Mouse (Mus musculus): ENCODE data around the gene Ppp1cb. TPM values are rescaled to one million over a fixed set of nuclear protein-coding genes. Genes with fewer than 3 reads are reported as not detected.
"Not testable (repeated sequence)": the region's sequence is repeated elsewhere in the genome, so short reads cannot be mapped to it uniquely, and the experiment has no call there.

The Ppp1cb gene
- polyA plus RNA-seq, 1 experiment from 2014 or later = 240 TPM

DNA sequence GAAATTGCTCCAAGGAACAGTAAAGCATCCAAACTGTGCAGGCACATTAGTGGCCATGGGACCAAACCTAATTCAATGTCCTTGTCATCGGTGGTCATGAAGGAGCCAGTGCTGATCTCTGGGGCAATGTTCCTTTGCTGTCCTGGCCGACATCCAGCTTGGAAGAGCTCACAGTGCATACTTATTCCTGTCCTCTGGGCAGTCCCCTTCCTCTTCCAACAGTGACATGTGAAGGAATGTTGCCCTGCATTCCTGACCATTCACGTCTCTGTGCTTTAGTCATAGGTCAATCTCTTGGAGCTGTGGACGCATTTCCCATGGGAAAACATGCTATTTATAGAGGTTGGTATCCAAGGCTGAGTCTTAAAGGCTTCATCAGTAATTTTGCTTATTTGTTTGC, 41.8 kb upstream of the Ppp1cb start:
- Histone ChIP-seq H3K9me3 (ENCODE audit: control insufficient read depth, low read length) (no peaks in the 10 kb centered on the region), H3K36me3 (ENCODE audit: control insufficient read depth, insufficient read depth, low read length) (no peaks in the 10 kb centered on the region), H3K4me1 (ENCODE audit: control insufficient read depth, insufficient read depth, low read length) (no peaks in the 10 kb centered on the region), H3K4me3 (ENCODE audit: low read depth, low read length) (no peak overlapping the region), H3K27me3 (ENCODE audit: control insufficient read depth, insufficient read depth, low read length) (no peaks in the 10 kb centered on the region), H3K9ac (replicated peaks; ENCODE audit: low read depth, low read length) (no peak overlapping the region), H3K27ac (ENCODE audit: low read depth, low read length) (no peak overlapping the region), H3K4me2 (ENCODE audit: low read depth, low read length) (no peak overlapping the region)
- WGBS = 58% methylated on average over 4 of the region's 4 CpGs
- ATAC-seq (ENCODE audit: low read depth) = no peak

DNA sequence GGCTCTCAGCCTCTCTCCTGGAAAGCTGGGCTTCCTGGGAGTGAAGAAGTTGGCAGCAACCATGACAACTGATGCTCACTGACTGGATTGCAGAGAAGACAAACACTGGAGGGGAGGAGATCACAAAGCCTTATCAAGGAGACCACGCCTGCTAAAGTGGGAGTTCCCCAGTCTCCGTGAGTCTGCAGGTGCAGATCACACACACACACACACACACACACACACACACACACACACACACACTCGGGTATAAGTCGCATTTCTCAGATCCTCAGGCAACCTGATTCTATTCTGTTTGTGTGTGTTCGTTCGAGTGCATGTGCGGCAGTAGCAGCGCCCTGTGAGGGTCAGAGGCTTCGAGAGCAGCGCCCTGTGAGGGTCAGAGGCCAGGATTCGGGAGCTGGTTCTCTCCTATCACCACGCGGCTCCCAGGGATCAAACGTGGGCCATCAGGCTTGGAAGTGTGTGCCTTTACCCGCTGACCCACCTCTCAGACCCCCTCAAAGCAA, 36.5 kb upstream of the Ppp1cb start:
- 36% methylated on average over 15 of the region's 15 CpGs for WGBS
- Histone ChIP-seq H3K27me3 (ENCODE audit: control insufficient read depth, insufficient read depth, low read length) (no peaks in the 10 kb centered on the region), H3K4me3 (ENCODE audit: low read depth, low read length) (no peak overlapping the region), H3K4me2 (ENCODE audit: low read depth, low read length) (no peak overlapping the region), H3K27ac (ENCODE audit: low read depth, low read length) (no peak overlapping the region), H3K36me3 (ENCODE audit: control insufficient read depth, insufficient read depth, low read length) (no peaks in the 10 kb centered on the region), H3K9me3 (ENCODE audit: control insufficient read depth, low read length) (no peaks in the 10 kb centered on the region), H3K9ac (replicated peaks; ENCODE audit: low read depth, low read length) (no peak overlapping the region), H3K4me1 (ENCODE audit: control insufficient read depth, insufficient read depth, low read length) (no peaks in the 10 kb centered on the region)
- no peak for ATAC-seq (ENCODE audit: low read depth)

DNA sequence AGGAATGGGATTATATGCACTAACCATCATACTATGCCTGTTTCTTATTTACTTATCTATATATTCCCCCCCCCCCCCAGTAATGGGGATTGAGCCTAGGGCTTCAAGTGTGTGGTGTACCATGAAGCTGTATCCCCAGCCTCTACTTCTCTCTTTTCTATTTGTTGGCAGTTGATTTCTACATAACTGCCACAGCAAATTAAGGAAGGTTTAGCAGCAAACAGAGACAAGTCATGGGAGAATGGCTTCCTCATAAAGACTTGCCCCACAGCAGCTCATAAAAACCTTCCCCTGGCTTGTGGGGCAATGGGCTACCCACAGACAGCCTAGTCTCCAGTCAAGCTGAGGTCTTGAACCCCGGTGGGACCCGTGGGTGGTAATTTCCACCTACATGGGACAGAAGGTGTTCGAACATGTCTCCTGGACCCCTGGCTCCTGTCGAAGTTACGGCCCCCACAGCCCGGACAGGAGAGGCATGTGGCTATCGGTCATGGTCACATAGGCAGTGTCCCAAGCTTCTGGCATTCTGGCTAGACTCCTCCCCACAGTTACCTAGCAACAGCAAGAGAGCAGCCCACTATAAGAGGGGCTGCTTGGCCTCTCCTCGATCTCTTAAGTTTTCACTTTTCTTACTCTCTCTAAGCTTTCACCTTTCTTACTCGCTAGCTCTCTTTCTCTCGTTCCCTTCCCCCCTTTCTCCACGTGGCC, 35.1 kb upstream of the Ppp1cb start:
- no peaks in the 10 kb centered on the region for H3K27me3 ChIP-seq (ENCODE audit: control insufficient read depth, insufficient read depth, low read length)
- no peak overlapping the region for H3K27ac ChIP-seq (ENCODE audit: low read depth, low read length)
- no peak for ATAC-seq (ENCODE audit: low read depth)
- H3K36me3 ChIP-seq (ENCODE audit: control insufficient read depth, insufficient read depth, low read length) = no peaks in the 10 kb centered on the region
- H3K9me3 ChIP-seq (ENCODE audit: control insufficient read depth, low read length) = no peaks in the 10 kb centered on the region
- H3K4me1 ChIP-seq (ENCODE audit: control insufficient read depth, insufficient read depth, low read length) = no peaks in the 10 kb centered on the region
- 28% methylated on average over 11 of the region's 11 CpGs for WGBS
- H3K4me2 ChIP-seq (ENCODE audit: low read depth, low read length) = no peak overlapping the region
- no peak overlapping the region for H3K9ac ChIP-seq (replicated peaks; ENCODE audit: low read depth, low read length)
- no peak overlapping the region for H3K4me3 ChIP-seq (ENCODE audit: low read depth, low read length)

DNA sequence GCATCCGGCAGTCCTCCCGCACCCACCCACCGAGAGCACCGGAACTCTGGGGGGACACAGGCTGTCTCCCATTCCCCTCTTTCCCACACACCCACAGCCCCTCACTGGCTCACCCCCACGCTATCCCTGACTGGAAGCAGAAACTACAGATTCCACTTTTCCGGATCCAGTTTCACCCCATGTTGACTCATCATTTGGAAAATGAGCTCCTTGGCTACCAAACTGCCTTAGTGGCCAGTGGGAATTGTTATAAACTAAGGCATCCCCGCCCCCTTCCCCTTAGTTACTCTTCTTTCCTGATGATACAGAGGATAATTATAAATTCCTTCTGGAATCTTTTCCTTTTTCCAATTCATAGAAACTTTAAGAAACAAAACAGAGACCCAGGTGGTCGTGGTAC, 34.2 kb upstream of the Ppp1cb start:
- Histone ChIP-seq H3K4me1 (ENCODE audit: control insufficient read depth, insufficient read depth, low read length) (no peaks in the 10 kb centered on the region), H3K4me3 (ENCODE audit: low read depth, low read length) (no peak overlapping the region), H3K27me3 (ENCODE audit: control insufficient read depth, insufficient read depth, low read length) (no peaks in the 10 kb centered on the region), H3K36me3 (ENCODE audit: control insufficient read depth, insufficient read depth, low read length) (no peaks in the 10 kb centered on the region), H3K9me3 (ENCODE audit: control insufficient read depth, low read length) (no peaks in the 10 kb centered on the region), H3K9ac (replicated peaks; ENCODE audit: low read depth, low read length) (no peak overlapping the region), H3K27ac (ENCODE audit: low read depth, low read length) (no peak overlapping the region), H3K4me2 (ENCODE audit: low read depth, low read length) (no peak overlapping the region)
- WGBS = 85% methylated on average over 8 of the region's 8 CpGs
- ATAC-seq (ENCODE audit: low read depth) = no peak

DNA sequence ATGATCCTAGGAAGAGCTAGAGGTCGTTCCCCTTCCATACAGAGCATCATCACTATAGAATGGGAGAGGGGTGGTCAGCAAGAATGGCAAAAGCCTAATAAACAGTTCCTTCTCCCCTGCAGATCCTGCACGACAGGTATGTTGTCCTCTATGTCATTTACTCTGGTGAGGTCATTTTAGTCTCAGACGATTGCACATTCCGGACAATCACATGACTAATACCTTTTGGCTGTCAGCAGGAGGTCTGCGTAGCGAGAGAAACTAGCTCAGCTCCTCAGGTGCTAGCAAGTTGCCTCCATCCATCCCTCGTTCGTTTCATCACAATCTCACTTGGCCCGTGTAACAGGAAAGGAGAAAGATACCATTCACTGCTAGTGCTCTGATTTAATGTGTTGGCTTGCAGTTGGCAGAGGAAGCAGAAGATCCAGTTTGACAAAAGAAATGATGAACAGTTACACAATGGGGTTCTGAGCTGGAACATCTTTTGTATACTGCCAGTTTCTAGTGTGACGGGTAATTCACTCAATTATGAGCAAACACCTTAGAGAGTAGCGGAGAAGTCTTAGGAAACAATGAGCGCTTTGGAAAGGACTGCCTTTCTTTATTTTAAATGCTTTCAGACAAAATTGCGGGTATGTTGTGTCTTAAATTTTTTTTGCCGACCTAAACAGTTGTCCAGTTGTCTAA, 33.0 kb upstream of the Ppp1cb start:
- Histone ChIP-seq H3K36me3 (ENCODE audit: control insufficient read depth, insufficient read depth, low read length) (no peaks in the 10 kb centered on the region), H3K9me3 (ENCODE audit: control insufficient read depth, low read length) (no peaks in the 10 kb centered on the region), H3K27me3 (ENCODE audit: control insufficient read depth, insufficient read depth, low read length) (no peaks in the 10 kb centered on the region), H3K4me3 (ENCODE audit: low read depth, low read length) (no peak overlapping the region), H3K27ac (ENCODE audit: low read depth, low read length) (no peak overlapping the region), H3K4me2 (ENCODE audit: low read depth, low read length) (no peak overlapping the region), H3K4me1 (ENCODE audit: control insufficient read depth, insufficient read depth, low read length) (no peaks in the 10 kb centered on the region), H3K9ac (replicated peaks; ENCODE audit: low read depth, low read length) (no peak overlapping the region)
- WGBS = 74% methylated on average over 14 of the region's 14 CpGs
- no peak for ATAC-seq (ENCODE audit: low read depth)

DNA sequence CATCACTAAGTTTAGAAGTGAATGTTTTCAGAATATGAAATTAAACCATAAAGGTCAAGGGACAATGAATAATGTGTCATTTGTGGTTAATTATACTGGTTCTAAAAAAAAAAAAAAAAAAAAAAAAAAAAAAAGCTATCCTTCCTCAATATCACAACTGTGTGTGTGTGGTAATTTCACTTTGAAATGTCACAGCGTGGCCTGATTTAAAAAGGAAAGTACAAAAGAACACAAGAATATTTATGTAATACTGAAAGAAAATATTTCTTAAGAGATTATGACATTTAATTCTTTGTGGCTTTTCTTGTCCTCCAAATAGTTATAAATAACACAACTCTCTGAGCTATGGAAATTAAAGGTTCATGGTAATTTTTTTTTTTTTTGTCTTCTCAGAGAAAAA, 28.2 kb upstream of the Ppp1cb start:
- Histone ChIP-seq H3K4me2 (ENCODE audit: low read depth, low read length) (no peak overlapping the region), H3K4me1 (ENCODE audit: control insufficient read depth, insufficient read depth, low read length) (no peaks in the 10 kb centered on the region), H3K36me3 (ENCODE audit: control insufficient read depth, insufficient read depth, low read length) (no peaks in the 10 kb centered on the region), H3K27me3 (ENCODE audit: control insufficient read depth, insufficient read depth, low read length) (no peaks in the 10 kb centered on the region), H3K9ac (replicated peaks; ENCODE audit: low read depth, low read length) (no peak overlapping the region), H3K9me3 (ENCODE audit: control insufficient read depth, low read length) (no peaks in the 10 kb centered on the region), H3K4me3 (ENCODE audit: low read depth, low read length) (no peak overlapping the region), H3K27ac (ENCODE audit: low read depth, low read length) (no peak overlapping the region)
- 93% methylated on average over 1 of the region's 1 CpGs for WGBS
- ATAC-seq (ENCODE audit: low read depth) = no peak

DNA sequence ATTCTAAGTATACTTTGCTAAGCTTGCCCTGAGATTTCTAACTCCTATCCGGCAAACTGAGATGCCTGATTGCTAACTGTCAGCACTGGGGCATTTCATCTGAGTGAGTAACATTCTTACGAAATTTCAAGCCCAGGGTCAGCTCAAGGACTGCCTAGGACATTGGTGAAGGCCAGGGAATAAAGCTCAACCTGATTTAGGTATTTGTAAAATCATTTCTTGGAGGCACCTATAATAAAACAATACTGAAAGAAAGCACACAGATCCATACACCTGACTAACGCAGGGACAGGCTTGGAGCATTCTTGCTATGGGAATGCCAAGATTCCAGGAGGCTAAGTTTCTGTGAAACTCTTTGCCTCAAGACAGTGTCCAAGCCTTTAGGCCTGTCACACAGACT, 24.3 kb upstream of the Ppp1cb start:
- not testable (repeated sequence) for H3K4me2 ChIP-seq (ENCODE audit: low read depth, low read length); H3K4me3 ChIP-seq (ENCODE audit: low read depth, low read length); H3K36me3 ChIP-seq (ENCODE audit: control insufficient read depth, insufficient read depth, low read length); H3K9ac ChIP-seq (replicated peaks; ENCODE audit: low read depth, low read length); H3K4me1 ChIP-seq (ENCODE audit: control insufficient read depth, insufficient read depth, low read length); H3K27me3 ChIP-seq (ENCODE audit: control insufficient read depth, insufficient read depth, low read length); ATAC-seq (ENCODE audit: low read depth); H3K27ac ChIP-seq (ENCODE audit: low read depth, low read length); H3K9me3 ChIP-seq (ENCODE audit: control insufficient read depth, low read length)
- WGBS = 91% methylated on average over 3 of the region's 3 CpGs

DNA sequence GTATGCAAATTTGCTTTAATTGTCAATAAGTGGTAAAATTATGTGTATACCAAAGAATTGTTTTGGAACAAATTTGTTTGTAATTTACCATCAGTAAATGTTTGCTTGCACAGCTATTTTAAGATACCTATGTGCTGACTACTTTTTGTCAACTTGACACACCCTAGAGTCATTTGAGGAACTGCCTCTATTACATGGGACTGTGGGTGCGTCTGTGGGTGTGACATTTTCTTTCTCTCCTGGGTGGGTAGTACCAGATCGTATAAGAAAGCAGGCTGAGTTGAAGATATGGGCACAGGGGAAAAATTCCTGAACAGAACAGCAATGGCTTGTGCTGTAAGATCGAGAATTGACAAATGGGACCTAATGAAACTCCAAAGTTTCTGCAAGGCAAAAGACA, 23.0 kb upstream of the Ppp1cb start:
- no peak overlapping the region for H3K4me2 ChIP-seq (ENCODE audit: low read depth, low read length)
- no peaks in the 10 kb centered on the region for H3K4me1 ChIP-seq (ENCODE audit: control insufficient read depth, insufficient read depth, low read length)

DNA sequence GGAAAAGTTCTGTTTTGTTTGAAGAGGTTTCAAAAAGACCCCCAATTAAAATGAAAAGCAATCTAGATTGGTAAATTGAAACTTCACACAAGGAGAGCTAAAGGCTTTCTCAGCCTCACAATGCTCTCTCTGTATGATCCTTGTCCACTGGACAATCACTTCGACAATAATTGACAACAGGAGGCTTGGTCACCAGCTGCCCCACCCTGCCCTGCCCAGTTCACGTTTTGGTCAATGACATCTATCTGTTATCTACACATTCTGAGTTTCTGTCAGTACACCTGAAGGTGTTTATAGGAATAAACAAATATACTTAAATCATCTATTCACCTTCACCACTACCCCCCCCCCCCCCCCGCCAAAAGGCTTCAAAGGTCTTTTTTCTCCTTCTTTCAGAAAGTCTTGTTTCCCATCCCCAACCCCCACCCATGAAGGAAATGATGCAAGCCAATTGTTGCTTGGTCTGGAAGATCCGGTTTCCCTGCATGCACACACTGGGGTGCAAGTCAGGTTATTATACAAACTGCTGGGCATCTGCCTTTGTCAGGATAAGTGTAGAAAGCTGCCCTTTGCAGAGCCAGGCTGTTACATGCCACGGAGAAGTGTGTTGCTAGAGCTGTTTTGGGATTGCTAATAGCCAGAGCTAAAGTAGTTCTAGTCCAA, 20.6 kb upstream of the Ppp1cb start:
- WGBS = 34% methylated on average over 5 of the region's 5 CpGs
- H3K4me2 ChIP-seq (ENCODE audit: low read depth, low read length) = no peak overlapping the region
- H3K27ac ChIP-seq (ENCODE audit: low read depth, low read length) = no peak overlapping the region
- no peak overlapping the region for H3K4me3 ChIP-seq (ENCODE audit: low read depth, low read length)
- H3K9ac ChIP-seq (replicated peaks; ENCODE audit: low read depth, low read length) = no peak overlapping the region
- no peaks in the 10 kb centered on the region for H3K4me1 ChIP-seq (ENCODE audit: control insufficient read depth, insufficient read depth, low read length)
- no peaks in the 10 kb centered on the region for H3K27me3 ChIP-seq (ENCODE audit: control insufficient read depth, insufficient read depth, low read length)
- H3K36me3 ChIP-seq (ENCODE audit: control insufficient read depth, insufficient read depth, low read length) = no peaks in the 10 kb centered on the region
- no peak for ATAC-seq (ENCODE audit: low read depth)
- no peaks in the 10 kb centered on the region for H3K9me3 ChIP-seq (ENCODE audit: control insufficient read depth, low read length)

More for the DNA sequence above, 23.0 kb upstream of the Ppp1cb start:
- Histone ChIP-seq H3K27me3 (ENCODE audit: control insufficient read depth, insufficient read depth, low read length) (no peaks in the 10 kb centered on the region), H3K9ac (replicated peaks; ENCODE audit: low read depth, low read length) (no peak overlapping the region), H3K4me3 (ENCODE audit: low read depth, low read length) (no peak overlapping the region), H3K9me3 (ENCODE audit: control insufficient read depth, low read length) (no peaks in the 10 kb centered on the region), H3K27ac (ENCODE audit: low read depth, low read length) (no peak overlapping the region), H3K36me3 (ENCODE audit: control insufficient read depth, insufficient read depth, low read length) (no peaks in the 10 kb centered on the region)
- no peak for ATAC-seq (ENCODE audit: low read depth)
- WGBS = 92% methylated on average over 3 of the region's 3 CpGs
